Mouse (Mus musculus) brain, embryonic 18.5 days (tissue): ENCODE results near the gene Neurl1a.

ENCODE experiments used
- DNase-seq: peaks from one replicate; pipeline ENCODE4 v3.0.0-alpha.2; 2012; ENCODE audit warnings: low read depth, low spot score

The Neurl1a gene

DNA sequence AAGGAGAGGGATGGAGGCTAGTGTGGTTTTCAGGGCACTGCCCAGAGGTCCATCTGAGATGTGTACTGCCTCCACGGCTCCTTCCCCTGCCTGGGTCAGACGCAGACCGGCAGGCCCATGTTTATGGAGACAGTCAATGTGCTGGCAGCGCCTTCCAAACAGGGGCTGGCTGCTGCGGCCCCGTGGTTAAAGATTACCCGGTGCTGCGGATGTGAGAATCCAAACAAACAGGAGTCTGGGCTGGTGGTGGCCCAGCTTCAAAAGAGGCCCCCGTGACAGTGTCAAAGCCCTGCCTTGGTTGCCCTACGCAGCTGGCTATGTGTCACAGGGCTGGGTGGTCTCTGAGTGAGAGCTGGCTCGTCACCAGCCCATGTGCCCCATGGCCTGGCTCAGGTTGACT is 69.2 kb downstream of the Neurl1a start:
- no peak for DNase-seq

GRCm38 (mm10) chr19:47248296-47248695 is 69.7 kb downstream of the Neurl1a start:
- no peak for DNase-seq

DNA sequence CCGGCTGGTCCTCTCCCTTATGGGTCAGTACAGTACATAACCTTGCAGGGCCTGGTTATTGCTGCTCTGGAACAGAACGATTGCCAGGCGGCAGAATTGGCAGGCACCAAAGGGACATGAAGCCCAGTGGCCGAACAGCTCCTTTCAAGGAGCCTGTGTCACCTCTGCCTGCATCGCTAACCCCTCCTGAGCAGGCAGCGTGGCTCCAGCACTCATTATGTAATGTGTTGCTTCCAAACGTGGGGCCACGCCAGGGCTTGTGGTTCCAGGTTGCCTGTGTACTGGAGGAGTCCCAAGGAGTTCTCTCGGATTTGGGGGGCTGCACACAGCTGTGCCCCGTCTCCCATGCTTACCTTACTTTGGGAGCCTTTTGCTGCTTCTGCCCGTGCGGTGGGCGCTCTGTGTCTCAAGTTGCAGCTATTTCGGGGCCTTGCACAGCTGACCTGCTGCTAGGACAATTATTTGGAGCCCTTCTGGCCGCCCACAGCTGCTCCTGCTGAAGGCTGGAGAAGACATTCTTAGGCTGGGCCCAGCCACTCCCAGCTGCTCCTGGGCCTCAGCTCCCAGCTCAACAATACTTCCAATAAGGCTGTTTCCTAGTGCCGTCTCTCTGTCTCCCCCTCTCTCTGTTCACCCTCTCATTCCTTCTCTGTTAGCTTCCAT is 70.4 kb downstream of the Neurl1a start:
- DNase-seq, result no peak

DNA sequence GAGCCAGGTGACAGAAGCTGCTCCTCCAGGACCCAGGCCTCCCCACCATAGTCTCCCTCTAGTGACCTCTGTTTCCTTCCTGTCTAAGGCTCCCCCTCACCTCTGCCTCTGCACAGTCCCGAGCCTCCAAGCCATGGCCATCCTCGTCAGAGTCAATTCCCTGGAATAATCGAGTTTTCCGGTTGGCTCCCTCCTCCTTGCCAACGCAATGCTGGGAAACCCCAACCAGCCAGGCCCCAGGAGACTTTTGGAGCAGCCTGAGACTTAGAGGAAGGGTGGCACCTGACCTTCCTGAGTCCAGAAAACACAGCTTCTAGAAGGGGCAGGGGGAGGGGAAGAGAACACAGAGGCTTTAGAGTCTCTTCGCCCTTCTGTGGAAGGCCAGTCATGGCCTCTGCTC is 72.3 kb downstream of the Neurl1a start:
- DNase-seq, result no peak

GRCm38 (mm10) chr19:47253053-47253628 is 74.5 kb downstream of the Neurl1a start:
- no peak for DNase-seq

DNA sequence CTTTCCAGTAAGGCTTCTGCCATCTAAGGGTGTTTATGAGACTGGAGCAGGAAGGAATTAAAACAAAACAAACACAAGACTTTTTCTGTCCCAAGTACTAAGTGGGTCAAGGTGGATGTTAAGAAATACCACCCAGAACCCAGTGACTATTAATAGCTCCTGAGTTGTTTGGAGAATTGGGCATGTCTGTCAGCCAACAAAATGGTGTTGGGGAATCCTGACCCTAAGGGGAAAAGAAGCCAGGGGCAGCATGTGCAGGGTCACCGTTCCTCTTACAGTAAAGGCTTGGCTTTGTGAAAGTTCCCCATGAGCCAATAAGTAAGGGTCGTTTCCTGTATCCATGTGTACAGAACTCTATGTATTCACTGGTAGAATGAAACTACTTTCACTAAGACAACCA is 76.4 kb downstream of the Neurl1a start:
- DNase-seq, result no peak

GRCm38 (mm10) chr19:47255919-47256318 is 77.3 kb downstream of the Neurl1a start:
- DNase-seq, result no peak

DNA sequence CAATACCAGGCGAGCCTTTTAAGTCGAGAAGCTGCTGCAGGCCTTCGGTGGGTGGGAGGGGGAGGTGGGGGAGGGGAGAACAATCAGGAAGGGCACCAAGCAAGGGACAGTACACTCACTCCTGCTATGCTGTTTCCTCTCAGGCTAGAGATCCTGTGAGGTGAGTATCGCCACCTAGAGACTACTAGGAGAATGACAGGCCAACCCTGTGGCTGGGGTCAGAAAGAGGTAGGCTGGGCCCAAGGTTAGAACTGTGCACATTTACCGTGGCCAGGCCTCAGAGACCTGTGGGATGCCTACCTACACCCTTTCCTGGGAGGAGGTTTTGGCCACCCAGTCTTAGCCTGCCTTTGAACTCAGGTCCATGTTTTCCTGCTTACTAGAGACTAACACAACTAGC is 81.0 kb downstream of the Neurl1a start:
- DNase-seq, result no peak

- no peak for DNase-seq
Observed at GRCm38 (mm10) chr19:47261196-47261595, 82.6 kb downstream of the Neurl1a start.

DNA sequence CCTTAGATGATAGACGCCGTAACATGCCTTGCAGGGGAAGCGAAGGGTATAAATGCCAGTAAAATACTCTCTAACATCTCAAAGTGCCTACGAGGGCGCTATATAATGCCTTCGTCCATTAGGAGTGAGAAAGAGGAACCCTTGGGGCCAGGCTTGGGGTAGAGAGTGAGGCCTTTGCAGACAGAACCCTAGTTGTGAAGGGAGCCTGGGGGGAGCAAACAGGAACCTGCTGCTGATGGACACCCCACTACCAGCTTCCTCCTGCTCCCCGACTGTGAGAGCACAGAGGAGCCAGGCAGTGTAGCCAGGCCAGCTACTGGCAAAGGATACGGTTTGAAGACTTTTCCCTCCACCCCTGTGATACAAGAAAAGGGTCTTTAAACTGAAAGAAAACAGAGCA is 85.0 kb downstream of the Neurl1a start:
- no peak for DNase-seq

- no peak for DNase-seq
Observed at GRCm38 (mm10) chr19:47264322-47265092, 85.9 kb downstream of the Neurl1a start.

DNA sequence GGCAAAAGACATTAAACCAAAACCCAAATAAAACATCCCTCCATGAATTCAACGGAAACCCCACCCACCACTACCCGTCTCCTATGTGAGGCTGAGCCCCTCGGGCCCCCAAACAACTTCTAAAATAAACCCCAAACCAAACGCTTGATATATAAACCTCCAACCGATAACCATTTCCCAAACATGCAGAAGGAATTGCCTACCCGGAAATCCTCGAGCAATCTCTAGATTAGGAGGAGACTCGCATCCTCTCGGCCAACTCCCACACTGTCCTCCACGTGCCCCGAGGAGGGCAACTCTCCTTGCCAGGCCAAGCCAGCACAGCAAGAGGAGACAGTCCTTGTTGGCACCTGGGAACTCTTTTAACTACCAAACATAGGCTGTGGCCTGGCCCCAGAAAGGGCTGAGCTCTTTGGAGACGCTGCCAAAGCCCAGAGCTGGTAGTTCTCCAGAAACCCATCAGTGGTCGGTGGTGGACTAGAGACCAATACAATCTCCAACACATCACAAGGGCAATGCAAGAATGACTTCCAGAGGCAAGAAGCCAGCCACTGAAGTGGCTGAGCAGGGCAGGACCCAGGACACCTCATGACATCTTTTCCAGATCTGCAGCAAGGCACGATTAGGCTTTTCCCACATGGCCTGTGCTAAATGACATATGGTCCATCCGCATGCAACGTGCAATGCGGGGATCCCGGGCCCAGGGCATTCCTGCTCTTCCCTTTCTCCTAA is 87.6 kb downstream of the Neurl1a start:
- no peak for DNase-seq

DNA sequence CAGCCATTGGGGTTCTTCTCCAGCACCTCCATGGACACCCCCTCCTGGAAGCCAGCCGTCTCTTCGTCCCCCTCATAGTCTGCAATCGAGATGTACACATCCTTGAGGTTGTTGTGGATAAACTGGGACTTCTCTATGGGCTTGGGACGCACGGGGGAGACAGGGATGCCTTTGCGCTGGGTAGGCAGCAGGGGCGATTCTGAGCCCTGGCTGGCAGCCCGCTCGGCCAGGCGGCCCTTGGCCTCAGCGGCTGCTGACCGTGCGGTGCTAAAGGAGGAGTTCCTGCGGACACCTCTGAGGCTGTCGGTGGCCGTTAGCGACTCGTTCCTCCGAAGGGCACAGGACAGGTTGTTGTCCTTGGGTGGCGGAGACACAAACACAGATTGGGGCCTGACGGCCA is 88.4 kb downstream of the Neurl1a start:
- DNase-seq, result no peak

GRCm38 (mm10) chr19:47269729-47270128 is 91.1 kb downstream of the Neurl1a start:
- no peak for DNase-seq

GRCm38 (mm10) chr19:47270520-47270919 is 91.9 kb downstream of the Neurl1a start:
- no peak for DNase-seq

DNA sequence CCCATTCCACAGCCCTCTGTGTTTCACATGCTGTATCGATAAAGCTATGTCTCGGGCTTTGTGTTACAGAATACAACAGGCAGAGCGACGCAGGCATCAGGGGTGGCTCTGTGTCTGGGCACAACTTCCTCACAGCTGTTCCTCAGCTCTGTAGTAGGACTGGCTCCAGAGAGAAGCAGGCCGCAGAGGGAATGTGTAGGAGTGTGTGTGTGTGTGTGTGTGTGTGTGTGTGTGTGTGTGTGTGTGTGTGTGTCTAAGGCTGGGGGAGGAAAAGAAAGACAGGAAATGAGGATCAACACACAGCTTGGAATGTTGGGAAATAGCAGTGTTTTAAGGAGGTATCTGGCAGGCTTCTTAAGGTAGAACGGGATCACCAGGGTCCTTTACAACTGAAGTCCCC is 98.1 kb downstream of the Neurl1a start:
- no peak for DNase-seq

GRCm38 (mm10) chr19:47279372-47279771 is 100.8 kb downstream of the Neurl1a start:
- no peak for DNase-seq

- peak; percentile 52 for DNase-seq
Observed at GRCm38 (mm10) chr19:47279788-47280532, 101.3 kb downstream of the Neurl1a start.

DNA sequence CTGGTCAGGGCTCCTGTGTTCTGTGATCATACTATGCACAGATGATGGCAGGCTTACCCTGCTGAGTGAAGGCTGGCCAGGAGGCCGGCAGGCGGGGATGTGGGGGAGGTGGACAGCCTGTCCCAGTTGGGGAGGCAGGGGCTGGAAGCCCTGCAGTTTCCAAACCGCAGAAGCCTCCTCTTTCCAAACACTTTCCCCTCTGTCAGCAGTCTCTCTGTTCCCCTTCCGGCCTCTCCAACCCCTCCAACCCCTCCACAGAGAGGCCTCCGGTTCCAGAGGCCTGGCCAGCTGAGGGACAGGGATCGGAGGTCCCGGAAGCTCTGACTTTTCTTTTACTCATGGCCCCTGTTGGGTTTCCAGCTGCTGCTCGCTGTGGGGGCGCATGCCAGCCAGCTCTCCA is 102.3 kb downstream of the Neurl1a start:
- no peak for DNase-seq

GRCm38 (mm10) chr19:47282050-47282454 is 103.4 kb downstream of the Neurl1a start:
- DNase-seq, result no peak

DNA sequence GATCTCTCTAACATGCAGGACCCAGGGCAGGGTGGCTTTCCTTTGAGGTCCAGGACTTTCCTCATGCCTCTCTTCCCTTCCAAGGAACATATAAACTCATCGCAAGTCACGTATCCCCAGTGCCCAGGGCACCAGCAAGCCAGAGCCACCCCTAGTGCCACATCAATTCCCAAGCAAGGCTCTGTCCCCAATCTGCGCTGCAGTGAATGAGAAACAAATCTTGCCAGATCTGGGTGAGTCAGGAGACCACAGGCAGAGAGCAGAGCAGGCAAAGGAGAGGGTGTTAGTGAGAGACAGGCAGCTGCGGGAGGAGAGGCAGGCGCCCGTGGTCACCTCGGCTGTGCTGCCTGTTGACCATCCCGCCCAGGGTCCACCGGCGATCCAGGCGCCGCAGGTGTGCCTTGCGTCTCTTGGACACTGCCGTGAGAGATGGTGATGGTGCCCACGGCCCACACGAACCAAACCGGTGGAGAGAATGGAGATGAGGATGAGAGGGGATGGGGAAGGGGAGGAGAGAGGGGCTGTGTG is 104.1 kb downstream of the Neurl1a start:
- DNase-seq, result no peak
